Mouse (Mus musculus) kidney, postnatal 14 days (tissue): ENCODE data around the gene Scn4a.
A peak's percentile ranks its signal among the peaks of the same experiment; 100 is the strongest.
"Not testable (repeated sequence)": the region's sequence is repeated elsewhere in the genome, so short reads cannot be mapped to it uniquely, and the experiment has no call there.

Experiments
- DNase-seq: peaks from one replicate; pipeline ENCODE4 v3.0.0; 2022; ENCODE audit warnings: mixed read lengths

Scn4a gene

GRCm38 (mm10) chr11:106353188-106353587 lies at the start of gene Scn4a:
Scn4a (minus strand) TSS chr11:106353288.
- no peak for DNase-seq

GRCm38 (mm10) chr11:106398481-106398880 lies 45.4 kb upstream of the Scn4a start:
- DNase-seq, result no peak

- no peak for DNase-seq
These were observed 44.6 kb upstream of the Scn4a start for GRCm38 (mm10) chr11:106397656-106398055.

GRCm38 (mm10) chr11:106394055-106394454 lies 41.0 kb upstream of the Scn4a start:
- DNase-seq, result not testable (repeated sequence)

- no peak for DNase-seq
These were observed 40.2 kb upstream of the Scn4a start for GRCm38 (mm10) chr11:106393331-106393616.

GRCm38 (mm10) chr11:106392597-106393330 lies 39.7 kb upstream of the Scn4a start:
- DNase-seq, result no peak

GRCm38 (mm10) chr11:106391546-106392188 lies 38.6 kb upstream of the Scn4a start:
- DNase-seq, result peak; percentile 84

- peak; percentile 39 for DNase-seq
These were observed 37.7 kb upstream of the Scn4a start for GRCm38 (mm10) chr11:106390757-106391156.

- peak; percentile 39 for DNase-seq
These were observed 36.5 kb upstream of the Scn4a start for GRCm38 (mm10) chr11:106389611-106390010.

- no peak for DNase-seq
These were observed 34.7 kb upstream of the Scn4a start, which contains the start of gene Icam2 for GRCm38 (mm10) chr11:106387791-106388216. Icam2 (minus strand) TSS chr11:106388075.

- no peak for DNase-seq
These were observed 33.9 kb upstream of the Scn4a start for GRCm38 (mm10) chr11:106387020-106387419.

- no peak for DNase-seq
These were observed 33.3 kb upstream of the Scn4a start for GRCm38 (mm10) chr11:106386409-106386808.

- DNase-seq, result no peak
These were observed 30.1 kb upstream of the Scn4a start for GRCm38 (mm10) chr11:106383051-106383790.

GRCm38 (mm10) chr11:106382424-106382823 lies 29.3 kb upstream of the Scn4a start:
- peak; percentile 60 for DNase-seq

GRCm38 (mm10) chr11:106381883-106382282 lies 28.8 kb upstream of the Scn4a start:
- DNase-seq, result peak; percentile 49

- no peak for DNase-seq
These were observed 27.9 kb upstream of the Scn4a start for GRCm38 (mm10) chr11:106381011-106381410.

GRCm38 (mm10) chr11:106374979-106375378 lies 21.9 kb upstream of the Scn4a start:
- DNase-seq, result no peak

GRCm38 (mm10) chr11:106374559-106374958 lies 21.5 kb upstream of the Scn4a start:
- DNase-seq, result no peak

GRCm38 (mm10) chr11:106373998-106374397 lies 20.9 kb upstream of the Scn4a start:
- no peak for DNase-seq

- DNase-seq, result peak; percentile 76
These were observed 13.2 kb upstream of the Scn4a start for GRCm38 (mm10) chr11:106366316-106366715.

GRCm38 (mm10) chr11:106365366-106365765 lies 12.3 kb upstream of the Scn4a start, which contains the start of gene Prr29:
Prr29 (plus strand) TSS chr11:106365472.
- DNase-seq, result no peak

- no peak for DNase-seq
These were observed 11.6 kb upstream of the Scn4a start for GRCm38 (mm10) chr11:106364712-106365111.

- DNase-seq, result no peak
These were observed 6.3 kb upstream of the Scn4a start for GRCm38 (mm10) chr11:106359350-106359749.
